Mouse (Mus musculus): ENCODE data around the gene Ostn. TPM values are rescaled to one million over a fixed set of nuclear protein-coding genes. Genes with fewer than 3 reads are reported as not detected.
"Not testable (repeated sequence)": the region's sequence is repeated elsewhere in the genome, so short reads cannot be mapped to it uniquely, and the experiment has no call there.

Gene Ostn
- total RNA-seq (2015) (not detected in 2 replicates), total RNA-seq (2017) (not detected in 2 replicates)

DNA sequence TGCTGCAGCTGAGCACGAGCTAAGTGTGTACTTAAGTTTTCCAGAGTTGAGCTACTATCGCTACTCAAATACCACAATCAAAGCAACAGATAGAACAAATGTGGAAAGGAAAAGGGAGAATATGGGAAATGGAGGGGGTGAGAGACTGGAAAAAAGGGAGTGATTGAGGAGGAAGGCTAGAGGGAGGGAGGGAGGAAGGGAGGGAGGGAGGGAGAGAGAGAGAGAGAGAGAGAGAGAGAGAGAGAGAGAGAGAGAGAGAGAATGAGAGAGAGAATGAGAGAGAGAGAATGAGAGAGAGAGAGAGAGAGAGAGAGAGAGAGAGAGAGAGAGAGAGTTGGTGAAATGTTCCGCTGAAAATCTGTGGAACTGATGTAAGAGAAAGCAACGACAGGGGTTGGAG lies at the start of gene Ostn:
Ostn (plus strand) TSS at position 301 of the 400 bp plus-strand sequence.
- ATAC-seq (replicated peaks; ENCODE audit: poor library complexity), result not testable (repeated sequence)

DNA sequence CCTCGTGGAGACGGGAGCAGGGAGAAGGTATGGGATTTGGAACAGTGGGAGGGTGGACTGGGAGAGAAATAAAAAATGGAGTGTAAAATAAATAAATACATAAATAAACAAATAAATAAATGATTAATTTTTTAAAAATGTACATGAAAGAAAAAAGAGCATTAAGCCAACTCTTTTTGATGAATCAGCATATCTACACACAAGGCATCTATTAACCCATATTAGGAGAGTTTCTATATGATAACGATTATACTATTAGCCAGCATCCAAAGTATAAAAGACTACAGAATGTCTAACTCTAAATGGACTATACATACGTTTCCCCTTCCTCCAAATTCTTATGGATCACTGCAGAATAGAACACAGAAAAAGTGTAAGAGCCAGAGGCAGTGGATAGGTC lies 38.5 kb upstream of the Ostn start:
- no peak for ATAC-seq (replicated peaks; ENCODE audit: poor library complexity)

DNA sequence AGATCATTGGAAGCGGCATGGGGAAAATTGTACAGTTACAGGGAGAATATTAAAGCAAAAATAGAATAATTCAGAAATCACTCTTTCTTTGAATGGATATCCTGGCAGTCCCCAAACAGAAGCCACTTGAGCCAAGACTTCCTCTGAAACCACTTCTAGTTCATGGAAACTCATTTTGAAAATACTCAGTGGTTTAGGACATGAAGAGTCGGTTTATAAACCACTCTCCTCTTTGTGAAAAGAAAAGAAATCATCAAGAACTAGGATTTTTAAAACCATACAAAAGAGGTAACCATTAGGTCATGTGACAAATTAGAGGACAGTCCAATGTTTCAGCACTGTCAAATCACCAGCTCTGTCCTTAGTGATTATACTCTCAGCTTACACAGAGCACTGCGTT lies 19.9 kb upstream of the Ostn start:
- no peak for ATAC-seq (replicated peaks; ENCODE audit: poor library complexity)

DNA sequence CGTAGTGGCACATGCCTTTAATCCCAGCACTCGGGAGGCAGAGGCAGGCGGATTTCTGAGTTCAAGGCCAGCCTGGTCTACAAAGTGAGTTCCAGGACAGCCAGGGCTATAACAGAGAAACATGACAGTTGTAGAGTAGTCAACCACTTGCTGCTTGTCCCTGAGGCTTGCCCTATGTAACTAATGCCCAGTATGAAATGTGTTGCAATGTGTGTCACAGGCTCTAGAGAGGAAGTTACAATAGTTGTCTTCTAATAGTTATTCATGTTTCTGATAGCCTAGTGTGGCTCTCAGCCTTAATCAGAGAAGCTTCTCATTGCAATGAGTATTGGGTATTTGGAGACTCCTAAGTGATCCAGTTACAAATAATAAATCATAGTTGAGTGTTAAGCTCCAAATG lies 10.8 kb upstream of the Ostn start:
- peak; percentile 64 for ATAC-seq (replicated peaks; ENCODE audit: poor library complexity)

DNA sequence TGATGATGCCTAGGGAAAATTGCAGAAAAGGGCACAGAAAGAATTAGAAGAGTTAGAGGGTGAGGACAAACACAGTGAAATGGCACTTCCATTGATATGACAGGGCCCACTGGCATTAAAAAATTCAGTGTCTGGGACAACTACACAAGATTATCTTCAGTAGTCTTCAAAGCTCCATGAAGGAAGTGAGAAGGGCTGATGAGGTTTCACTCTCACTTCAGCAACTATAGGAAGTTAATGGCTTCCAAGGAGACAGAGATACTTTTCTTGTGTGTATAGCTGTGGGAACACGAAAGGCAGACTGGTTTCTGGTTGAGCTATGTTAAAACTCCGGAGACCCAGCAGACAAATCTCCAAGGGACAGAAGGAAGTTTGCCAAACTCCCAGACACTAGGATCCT lies 10.4 kb upstream of the Ostn start:
- peak; percentile 37; the same call in 1 of the 2 replicates for ATAC-seq (replicated peaks; ENCODE audit: poor library complexity)

DNA sequence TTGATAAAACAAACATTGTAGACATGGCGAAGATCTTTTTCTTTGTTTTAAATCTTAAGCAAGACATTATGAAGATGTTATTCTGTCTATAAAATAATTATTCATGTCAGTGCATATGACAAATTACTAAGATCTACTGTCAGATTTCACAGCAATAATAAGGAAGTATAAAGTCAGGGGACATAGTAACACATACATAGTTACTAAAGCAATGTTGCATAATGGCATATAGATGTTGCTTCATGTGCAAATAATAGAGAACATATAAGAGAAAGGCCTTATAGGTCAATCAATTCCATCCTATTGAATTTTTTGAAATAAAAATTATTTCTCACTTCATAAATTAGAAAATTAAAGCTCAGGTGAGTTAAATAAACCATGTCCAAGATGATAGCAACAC lies 11.8 kb downstream of the Ostn start:
- peak; percentile 50; the same call in 1 of the 2 replicates for ATAC-seq (replicated peaks; ENCODE audit: poor library complexity)

DNA sequence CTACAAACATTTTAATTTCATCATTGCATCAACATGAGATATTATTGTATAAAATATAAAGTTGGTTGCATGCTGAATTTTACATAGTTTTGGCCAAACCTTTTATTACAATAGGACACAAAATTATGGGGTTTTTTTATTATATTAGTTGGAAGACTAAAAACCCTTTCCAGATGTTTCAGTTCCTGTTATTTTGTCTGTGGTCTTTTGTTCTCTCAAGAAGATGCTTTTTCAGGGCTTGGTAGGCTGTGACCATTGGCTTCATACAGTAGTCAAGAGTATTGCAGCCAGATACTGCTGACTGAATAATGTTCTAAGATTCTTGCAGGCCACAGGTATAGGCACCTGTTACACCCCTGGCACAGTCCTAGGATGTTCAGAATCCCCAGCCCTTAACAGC lies 14.8 kb downstream of the Ostn start:
- no peak for ATAC-seq (replicated peaks; ENCODE audit: poor library complexity)

DNA sequence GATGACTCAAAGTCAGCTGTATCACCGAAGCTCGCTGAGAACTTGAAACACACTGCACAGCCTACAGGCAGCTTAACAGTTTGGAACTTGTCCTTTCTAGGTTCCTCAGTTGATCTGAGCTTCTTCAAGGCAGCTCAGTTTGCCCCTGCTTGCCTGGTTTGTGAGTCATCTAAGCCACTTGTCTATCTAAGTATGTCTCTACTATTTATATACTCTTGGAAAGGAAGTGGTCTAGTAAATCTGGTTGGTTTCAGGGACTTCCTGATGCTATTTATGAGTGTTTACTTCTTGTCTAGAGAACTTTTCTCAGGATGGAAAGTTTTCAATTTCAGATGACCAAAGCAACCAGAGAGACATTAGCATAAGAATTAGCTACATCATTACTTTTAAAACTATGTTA lies 19.2 kb downstream of the Ostn start:
- no peak for ATAC-seq (replicated peaks; ENCODE audit: poor library complexity)

DNA sequence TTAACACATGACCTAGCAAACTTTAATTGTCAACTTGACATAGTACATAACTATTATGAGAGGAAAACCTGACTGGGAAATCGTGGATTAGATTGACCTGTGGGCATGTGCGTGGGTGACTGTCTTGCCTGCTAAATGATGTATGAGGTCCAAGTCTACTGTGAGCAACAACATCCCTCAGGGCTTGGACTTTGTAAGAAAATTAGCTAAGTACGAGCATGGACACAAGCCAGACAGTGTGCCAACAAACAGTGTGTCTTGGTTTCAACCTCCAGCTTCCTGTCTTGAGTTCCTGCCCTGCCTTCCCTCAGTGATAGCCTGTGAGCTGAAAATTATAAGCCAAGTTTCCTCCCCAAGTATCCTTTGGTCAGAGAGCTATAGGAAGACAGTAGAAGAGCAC lies 40.2 kb downstream of the Ostn start:
- ATAC-seq (replicated peaks; ENCODE audit: poor library complexity), result no peak

DNA sequence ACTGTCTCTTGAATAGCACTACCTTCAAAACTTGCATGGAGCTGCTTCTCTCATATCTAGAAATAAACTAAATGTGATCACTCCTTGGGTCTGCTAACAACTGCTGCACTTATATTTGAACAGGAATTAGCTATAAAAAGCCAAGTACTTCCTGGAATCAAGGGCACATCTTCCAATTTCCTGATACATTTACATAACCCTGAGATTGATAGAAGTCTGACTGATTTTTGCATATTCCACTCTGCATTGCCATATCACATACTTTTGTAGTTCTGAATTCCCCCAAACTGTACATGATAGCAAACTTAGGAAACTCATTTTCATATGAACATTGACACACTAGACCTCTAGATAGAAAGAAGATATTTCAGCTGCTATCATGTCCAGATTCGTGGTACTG lies 41.1 kb downstream of the Ostn start:
- no peak for ATAC-seq (replicated peaks; ENCODE audit: poor library complexity)

DNA sequence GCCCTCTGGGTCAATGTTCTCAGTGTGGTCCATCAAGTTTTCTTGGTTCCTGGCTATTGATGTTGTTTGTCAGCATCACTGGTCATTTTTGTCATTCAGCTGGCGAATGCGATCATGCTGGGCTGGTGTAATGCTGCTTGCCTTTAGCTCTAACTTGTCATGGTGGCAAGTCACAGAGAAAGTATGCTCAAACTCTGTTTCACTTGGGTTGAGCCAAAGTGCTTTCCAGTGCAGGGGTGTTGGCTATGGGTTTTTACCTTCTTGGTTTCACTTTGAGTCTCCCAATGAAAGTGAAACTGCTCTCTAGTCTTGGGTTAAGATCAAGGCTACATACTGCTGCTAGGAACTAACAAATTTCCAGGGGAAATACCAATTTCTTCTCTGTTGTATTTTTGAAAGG lies 41.9 kb downstream of the Ostn start:
- peak; percentile 81 for ATAC-seq (replicated peaks; ENCODE audit: poor library complexity)

DNA sequence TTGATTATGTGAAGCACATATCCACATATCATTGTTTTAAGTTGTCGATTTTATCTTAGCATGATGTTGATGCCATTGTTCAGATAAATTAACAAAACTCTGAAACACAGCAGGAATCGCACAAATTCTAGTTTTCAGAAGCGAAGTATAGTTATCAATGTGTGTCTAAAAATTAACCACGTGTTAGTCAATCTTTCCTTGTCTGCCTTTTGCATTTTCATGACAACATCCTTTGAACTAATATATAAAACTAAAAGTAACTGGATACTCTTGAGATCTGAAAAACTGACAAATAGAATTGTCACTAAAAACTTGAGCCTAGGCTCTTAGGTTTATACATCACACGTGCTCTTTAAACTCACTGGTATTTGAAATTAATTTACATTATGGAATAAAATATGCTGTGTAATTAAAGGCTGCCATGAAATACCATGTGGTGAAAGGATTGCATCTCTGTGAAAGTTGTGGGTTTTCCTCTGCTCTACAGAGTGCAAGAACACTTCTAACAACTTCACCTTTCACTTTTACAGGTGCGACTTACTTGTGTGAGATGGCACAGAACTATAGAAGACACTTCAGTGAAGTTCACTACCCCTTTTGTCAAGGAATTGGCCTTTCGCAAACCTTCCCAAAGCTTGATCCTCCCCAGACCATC lies 42.7 kb downstream of the Ostn start:
- ATAC-seq (replicated peaks; ENCODE audit: poor library complexity), result no peak

DNA sequence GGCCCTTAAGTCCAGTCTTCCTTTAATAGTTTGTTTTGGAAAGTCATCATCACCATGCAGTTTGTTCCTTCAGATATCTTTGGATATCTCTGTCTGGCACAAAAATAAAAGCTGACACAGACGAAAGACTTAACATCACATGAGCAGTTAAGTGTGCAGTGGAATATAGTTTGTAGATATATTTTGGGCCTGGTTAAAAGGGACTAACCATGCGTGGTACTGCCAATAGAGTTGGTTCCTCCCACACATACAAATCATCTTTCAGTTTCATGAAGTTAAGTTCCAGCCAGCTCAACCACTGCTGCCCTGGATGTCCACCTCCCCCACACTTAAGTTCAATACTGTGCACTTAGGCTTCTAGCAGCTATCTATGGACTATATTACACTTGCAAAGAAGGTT lies 47.2 kb downstream of the Ostn start:
- ATAC-seq (replicated peaks; ENCODE audit: poor library complexity), result no peak

DNA sequence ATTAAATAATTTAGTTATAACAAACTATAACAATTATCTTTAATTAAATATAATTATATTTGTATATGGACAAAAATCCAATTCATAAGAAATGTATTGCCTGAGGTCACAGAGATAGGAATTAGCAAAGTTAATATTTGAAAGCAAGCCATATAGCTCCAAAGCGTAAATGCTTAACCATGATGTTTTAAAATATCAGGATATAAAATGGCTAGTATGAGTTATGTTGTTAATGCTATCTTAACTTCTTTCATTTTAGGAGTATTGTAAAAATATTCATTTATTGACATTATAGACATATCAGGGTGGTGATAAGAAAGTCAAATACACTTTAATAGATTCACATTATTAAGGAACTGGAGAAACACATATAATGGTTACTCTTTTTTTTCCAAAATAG lies 52.8 kb downstream of the Ostn start:
- ATAC-seq (replicated peaks; ENCODE audit: poor library complexity), result no peak

DNA sequence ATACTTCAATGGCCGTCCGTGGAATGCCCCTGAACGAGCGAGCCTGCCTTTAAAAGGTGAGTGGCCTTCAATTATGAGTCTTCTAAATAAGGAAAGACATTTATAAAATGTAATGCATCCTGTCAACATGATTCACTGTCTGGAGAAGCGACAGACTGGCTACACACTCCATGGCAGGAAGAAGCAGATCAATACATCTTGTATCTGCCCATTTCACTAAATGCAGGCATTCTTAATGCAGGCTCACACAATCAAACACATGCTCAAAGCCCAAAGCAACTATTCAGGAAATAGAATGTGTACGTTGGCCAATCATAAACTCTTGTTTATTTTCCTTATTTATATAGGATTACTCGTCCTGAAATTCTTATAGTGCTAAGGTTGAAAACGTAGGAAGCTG lies 62.9 kb downstream of the Ostn start, which contains the start of gene Uts2b:
Uts2b (minus strand) TSS at position 49 of the 400 bp plus-strand sequence.
- no peak for ATAC-seq (replicated peaks; ENCODE audit: poor library complexity)

DNA sequence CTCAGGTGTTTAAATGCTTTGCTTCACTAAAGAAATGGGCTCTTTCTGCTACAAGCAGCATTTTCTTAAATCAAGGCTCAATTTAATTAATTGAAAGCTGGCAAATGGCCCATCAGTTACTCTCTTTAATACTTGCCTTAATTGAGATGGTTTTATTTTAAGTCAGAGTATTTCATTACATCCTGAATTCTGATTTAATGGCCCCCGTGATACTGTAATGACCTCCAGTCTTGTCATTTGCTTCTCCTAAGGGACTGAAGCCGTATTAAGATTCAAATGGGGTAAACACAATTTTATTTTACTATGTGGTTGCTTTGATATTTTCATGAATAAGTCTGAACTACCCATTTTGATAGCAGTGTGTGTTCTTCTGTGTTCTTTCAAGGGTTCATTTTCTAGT lies 63.4 kb downstream of the Ostn start:
- ATAC-seq (replicated peaks; ENCODE audit: poor library complexity), result no peak

DNA sequence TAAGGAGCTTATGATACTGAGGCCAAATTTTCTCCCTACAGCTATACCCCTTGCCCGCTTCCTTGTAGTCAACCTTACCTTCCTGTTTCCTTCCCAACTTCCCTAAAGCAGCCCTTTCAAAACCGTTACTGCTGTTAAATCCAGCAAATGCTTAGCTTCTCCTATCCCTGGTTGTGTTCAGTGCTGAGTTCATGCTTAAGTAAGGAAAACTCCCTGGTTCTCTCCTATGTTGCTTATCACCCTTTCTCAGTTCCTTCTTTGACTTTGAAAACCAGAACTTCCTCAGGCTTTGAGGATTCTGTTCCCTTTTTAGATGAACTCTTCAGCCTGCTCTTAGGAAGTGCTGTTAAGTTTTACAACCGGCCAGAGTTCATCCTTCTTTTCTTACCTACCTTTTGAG lies 66.8 kb downstream of the Ostn start:
- ATAC-seq (replicated peaks; ENCODE audit: poor library complexity), result peak; percentile 90

DNA sequence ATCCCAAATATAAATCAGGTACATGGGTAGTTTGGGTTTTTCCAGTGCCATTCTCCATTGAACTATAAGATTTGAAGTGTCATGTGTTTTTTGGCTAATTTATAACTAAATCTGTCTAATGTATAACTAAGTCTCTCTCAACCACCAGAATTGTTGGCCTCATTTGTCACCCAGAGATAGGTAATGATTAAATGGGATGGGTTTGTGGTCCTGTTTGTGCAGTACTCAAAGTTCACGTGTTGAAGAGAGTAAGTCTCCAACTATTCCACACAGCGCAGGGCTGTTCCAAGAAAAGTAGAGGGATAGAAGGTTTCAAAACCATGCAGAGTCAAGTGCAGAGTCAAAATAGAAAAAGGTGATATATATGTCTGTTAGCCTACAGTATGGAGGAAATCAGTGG lies 68.0 kb downstream of the Ostn start:
- no peak for ATAC-seq (replicated peaks; ENCODE audit: poor library complexity)

DNA sequence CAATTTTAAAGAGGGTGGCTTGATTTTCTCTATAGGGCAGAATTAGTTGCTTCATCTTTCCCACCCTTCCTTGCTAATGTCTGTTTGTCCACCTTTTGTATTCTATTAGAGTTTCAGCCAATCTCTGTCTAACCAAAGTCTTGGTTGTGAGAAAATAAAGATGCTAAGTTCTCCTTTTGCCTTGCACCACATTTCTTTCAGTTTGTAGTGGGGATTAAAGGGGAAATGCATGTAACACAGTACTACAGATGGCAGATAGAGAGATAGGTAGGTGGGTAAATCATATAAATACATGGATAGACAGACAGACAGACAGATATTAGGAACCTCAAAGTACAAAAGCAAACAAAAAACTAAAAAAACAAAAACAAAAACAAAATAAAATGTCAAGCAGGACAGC lies 69.3 kb downstream of the Ostn start:
- peak; percentile 60 for ATAC-seq (replicated peaks; ENCODE audit: poor library complexity)

DNA sequence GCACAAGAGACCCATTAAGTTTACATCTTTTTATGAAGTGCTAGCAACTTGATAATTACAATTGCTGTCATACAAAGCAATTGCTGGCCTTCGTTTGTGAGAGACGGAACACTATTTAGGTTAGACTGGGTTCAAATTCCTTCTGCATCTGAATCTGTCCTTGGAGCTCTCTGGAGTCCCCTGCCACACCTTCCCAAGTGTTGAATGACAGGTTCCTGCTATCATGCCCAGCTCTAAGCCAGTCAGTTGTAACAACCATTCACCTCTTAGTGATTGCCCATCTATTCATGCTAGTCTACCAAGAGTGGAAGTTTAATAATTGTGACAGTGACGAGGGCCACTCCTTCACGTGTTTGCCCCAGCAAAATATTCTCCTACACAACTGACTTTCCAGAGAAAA lies 74.9 kb downstream of the Ostn start:
- no peak for ATAC-seq (replicated peaks; ENCODE audit: poor library complexity)

DNA sequence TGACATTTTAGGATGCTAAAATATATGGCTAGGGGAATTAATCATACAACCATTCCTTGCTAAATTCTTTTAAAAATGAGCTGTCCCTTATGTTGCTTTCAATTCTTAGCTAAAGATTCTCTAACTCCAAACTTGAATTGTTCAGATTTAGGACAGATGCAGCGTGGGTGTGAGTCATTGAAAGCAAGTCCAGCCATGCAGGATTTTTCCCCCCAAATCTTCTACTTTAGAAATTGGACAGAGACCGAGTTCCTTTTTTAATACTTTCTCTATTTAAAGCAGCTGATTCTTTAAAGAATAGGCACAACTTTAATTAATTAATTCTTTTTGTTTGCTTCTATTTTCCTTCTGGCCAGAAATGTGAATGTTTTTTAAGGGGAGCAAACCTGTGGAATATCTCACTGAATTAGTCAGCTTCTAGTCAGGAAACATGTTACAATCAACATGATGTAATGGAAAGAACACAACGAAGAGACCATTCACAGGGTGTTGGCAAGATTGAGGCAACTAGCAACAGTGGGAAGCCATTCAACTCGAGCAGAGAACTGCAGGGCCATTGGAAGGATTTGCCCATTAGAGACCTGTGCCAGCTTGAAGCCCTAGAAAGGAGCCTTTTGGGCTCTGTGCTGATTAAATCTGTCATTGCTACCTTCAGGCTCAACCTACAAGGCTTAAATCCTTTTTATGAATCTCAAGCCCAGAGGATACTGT lies 77.8 kb downstream of the Ostn start:
- ATAC-seq (replicated peaks; ENCODE audit: poor library complexity), result no peak

DNA sequence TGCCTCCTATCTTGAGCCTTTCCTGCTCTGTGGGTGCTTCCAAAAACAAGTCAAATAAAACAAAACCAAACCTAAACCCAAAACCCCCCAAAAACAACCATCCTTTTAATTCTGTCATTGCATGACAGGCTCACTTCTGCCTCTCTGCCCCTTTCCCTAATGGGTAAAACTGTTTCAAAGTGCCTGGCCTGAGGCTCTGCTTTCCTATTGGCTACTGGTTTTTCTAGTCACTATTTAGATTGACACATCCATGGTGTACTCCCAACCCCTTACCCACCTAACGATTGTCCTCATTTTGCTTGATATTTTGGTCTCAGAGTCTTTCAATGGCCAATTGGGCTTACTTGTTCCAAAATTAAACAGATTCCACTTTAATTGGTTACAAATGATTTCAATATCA lies 78.4 kb downstream of the Ostn start:
- no peak for ATAC-seq (replicated peaks; ENCODE audit: poor library complexity)
